Mouse (Mus musculus): ENCODE measurements around the gene Tfcp2. TPM values are rescaled to one million over a fixed set of nuclear protein-coding genes. Genes with fewer than 3 reads are reported as not detected.

The Tfcp2 gene
- polyA plus RNA-seq, 1 experiment from 2014 or later, result 32.9 TPM

GRCm38 (mm10) chr15:100467738-100468137 lies 84.1 kb downstream of the Tfcp2 start:
- H3K27me3 ChIP-seq (ENCODE audit: control insufficient read depth, insufficient read depth, low read length), result no peaks in the 10 kb centered on the region
- H3K4me2 ChIP-seq (replicated peaks; ENCODE audit: low read depth, low read length), result peak overlapping the region; percentile 80; the same call in 1 of the 2 replicates
- no peaks in the 10 kb centered on the region for H3K9me3 ChIP-seq (ENCODE audit: control insufficient read depth, low read length)
- 43% methylated on average over 7 of the region's 8 CpGs for WGBS
- ATAC-seq (ENCODE audit: low FRiP score, low TSS enrichment), result no peak
- H3K4me1 ChIP-seq (ENCODE audit: control insufficient read depth, insufficient read depth, low read length), result peaks cover 12% of the 10 kb centered on the region
- H3K4me3 ChIP-seq (ENCODE audit: low read length), result peak overlapping the region; percentile 76; the same call in 1 of the 2 replicates
- no peak overlapping the region for H3K27ac ChIP-seq (ENCODE audit: low read depth, low read length)
- H3K9ac ChIP-seq (ENCODE audit: low read depth, low read length), result no peak overlapping the region
- 0 out of 2 replicates have a peak, but pooled peaks cover 4% of the 10 kb centered on the region for H3K36me3 ChIP-seq (ENCODE audit: control insufficient read depth, insufficient read depth, low read length)

DNA sequence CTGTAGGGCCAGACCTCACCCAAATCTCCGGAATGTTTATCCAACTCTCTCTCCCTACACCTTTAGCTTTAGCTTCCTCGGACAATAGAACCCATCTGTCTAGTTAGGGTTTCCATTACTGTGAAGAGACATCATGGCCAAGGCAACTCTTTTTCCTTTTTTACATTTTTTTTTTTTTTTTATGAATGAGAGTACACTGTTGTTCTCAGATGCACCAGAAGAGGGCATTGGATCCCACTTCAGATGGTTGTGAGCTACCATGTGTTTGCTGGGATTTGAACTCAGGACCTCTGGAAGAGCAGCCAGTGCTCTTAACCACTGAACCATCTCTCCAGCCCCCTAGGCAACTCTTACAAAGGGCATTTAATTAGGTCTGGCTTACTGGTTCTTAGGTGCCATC lies 86.4 kb downstream of the Tfcp2 start:
- Histone ChIP-seq H3K27ac (ENCODE audit: low read depth, low read length) (no peak overlapping the region), H3K4me3 (ENCODE audit: low read length) (no peak overlapping the region), H3K9me3 (ENCODE audit: control insufficient read depth, low read length) (no peaks in the 10 kb centered on the region), H3K36me3 (ENCODE audit: control insufficient read depth, insufficient read depth, low read length) (no peaks in the 10 kb centered on the region), H3K4me2 (replicated peaks; ENCODE audit: low read depth, low read length) (no peak overlapping the region), H3K4me1 (ENCODE audit: control insufficient read depth, insufficient read depth, low read length) (peaks cover 17% of the 10 kb centered on the region), H3K9ac (ENCODE audit: low read depth, low read length) (no peak overlapping the region), H3K27me3 (ENCODE audit: control insufficient read depth, insufficient read depth, low read length) (no peaks in the 10 kb centered on the region)
- ATAC-seq (ENCODE audit: low FRiP score, low TSS enrichment), result no peak
- 75% methylated on average over 2 of the region's 2 CpGs for WGBS

DNA sequence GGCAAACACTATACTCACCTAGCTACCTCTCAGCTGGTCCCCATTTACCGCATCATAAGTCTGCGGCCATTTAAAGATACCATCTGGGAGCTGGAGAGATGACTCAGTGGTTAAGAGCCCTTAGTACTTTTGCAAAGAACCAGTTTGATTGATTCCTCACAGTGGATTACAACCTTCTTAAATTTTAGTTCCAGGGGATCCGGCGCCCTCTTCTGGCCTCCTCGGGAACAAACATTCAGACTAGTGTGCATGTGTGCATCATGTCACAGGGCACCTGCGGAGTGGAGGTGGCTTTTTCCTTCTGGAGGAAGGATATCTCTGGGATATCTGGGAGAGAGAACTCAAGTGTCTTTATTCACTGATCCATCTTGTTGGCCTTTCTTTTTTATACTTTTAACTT lies 88.1 kb downstream of the Tfcp2 start:
- no peaks in the 10 kb centered on the region for H3K9me3 ChIP-seq (ENCODE audit: control insufficient read depth, low read length)
- no peaks in the 10 kb centered on the region for H3K36me3 ChIP-seq (ENCODE audit: control insufficient read depth, insufficient read depth, low read length)
- H3K4me3 ChIP-seq (ENCODE audit: low read length), result no peak overlapping the region
- H3K4me2 ChIP-seq (replicated peaks; ENCODE audit: low read depth, low read length), result no peak overlapping the region
- peaks cover 17% of the 10 kb centered on the region for H3K4me1 ChIP-seq (ENCODE audit: control insufficient read depth, insufficient read depth, low read length)
- ATAC-seq (ENCODE audit: low FRiP score, low TSS enrichment), result no peak
- H3K27me3 ChIP-seq (ENCODE audit: control insufficient read depth, insufficient read depth, low read length), result no peaks in the 10 kb centered on the region
- WGBS, result 30% methylated on average over 6 of the region's 6 CpGs
- no peak overlapping the region for H3K27ac ChIP-seq (ENCODE audit: low read depth, low read length)
- H3K9ac ChIP-seq (ENCODE audit: low read depth, low read length), result no peak overlapping the region

DNA sequence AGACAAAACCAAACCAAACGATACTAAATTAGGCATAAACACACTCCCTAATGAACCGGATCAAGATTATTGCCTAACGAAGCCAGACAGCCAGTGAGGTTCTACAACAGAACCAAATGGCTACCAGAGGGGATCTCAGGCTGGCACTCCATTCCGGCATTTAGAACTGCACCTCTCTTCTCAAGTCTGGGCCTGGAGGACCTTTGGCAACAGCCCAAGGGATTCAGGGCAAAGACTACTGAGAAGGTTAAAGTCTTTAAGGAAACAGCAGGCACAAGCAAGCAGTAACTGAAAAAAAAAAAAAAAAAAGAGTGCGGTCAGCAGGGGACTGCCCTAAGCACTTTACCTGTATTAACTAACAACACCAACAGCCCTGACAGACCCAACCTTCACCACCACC lies 89.7 kb downstream of the Tfcp2 start:
- Histone ChIP-seq H3K27me3 (ENCODE audit: control insufficient read depth, insufficient read depth, low read length) (no peaks in the 10 kb centered on the region), H3K9me3 (ENCODE audit: control insufficient read depth, low read length) (no peaks in the 10 kb centered on the region), H3K4me1 (ENCODE audit: control insufficient read depth, insufficient read depth, low read length) (peaks cover 5% of the 10 kb centered on the region; the same call in 1 of the 2 replicates), H3K9ac (ENCODE audit: low read depth, low read length) (no peak overlapping the region), H3K27ac (ENCODE audit: low read depth, low read length) (no peak overlapping the region), H3K4me3 (ENCODE audit: low read length) (no peak overlapping the region), H3K4me2 (replicated peaks; ENCODE audit: low read depth, low read length) (no peak overlapping the region), H3K36me3 (ENCODE audit: control insufficient read depth, insufficient read depth, low read length) (no peaks in the 10 kb centered on the region)
- WGBS, result 52% methylated on average over 5 of the region's 5 CpGs
- no peak for ATAC-seq (ENCODE audit: low FRiP score, low TSS enrichment)

DNA sequence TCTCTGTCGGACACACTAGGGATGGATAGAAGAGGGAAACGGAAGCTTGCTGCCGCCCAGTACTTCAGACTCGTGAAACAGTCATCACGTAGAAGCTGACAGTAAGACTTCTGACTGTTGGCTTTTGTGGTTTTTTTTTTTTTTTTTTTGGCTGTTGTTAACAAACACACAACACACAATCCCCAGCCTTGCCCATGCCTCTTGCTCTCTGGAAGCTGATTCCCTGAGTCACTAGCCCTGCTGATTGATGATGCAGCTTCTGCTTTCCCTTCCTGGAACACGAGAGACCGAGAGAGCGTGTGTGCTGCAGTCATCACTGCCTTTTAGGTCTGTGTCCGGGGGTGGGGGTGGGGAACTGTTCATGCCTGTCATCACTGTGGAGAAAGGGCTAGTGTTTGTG lies 90.2 kb downstream of the Tfcp2 start:
- no peak overlapping the region for H3K9ac ChIP-seq (ENCODE audit: low read depth, low read length)
- no peaks in the 10 kb centered on the region for H3K27me3 ChIP-seq (ENCODE audit: control insufficient read depth, insufficient read depth, low read length)
- H3K4me3 ChIP-seq (ENCODE audit: low read length), result no peak overlapping the region
- no peak overlapping the region for H3K27ac ChIP-seq (ENCODE audit: low read depth, low read length)
- 55% methylated on average over 9 of the region's 9 CpGs for WGBS
- H3K4me1 ChIP-seq (ENCODE audit: control insufficient read depth, insufficient read depth, low read length), result peaks cover 5% of the 10 kb centered on the region; the same call in 1 of the 2 replicates
- no peaks in the 10 kb centered on the region for H3K36me3 ChIP-seq (ENCODE audit: control insufficient read depth, insufficient read depth, low read length)
- no peaks in the 10 kb centered on the region for H3K9me3 ChIP-seq (ENCODE audit: control insufficient read depth, low read length)
- ATAC-seq (ENCODE audit: low FRiP score, low TSS enrichment), result no peak
- no peak overlapping the region for H3K4me2 ChIP-seq (replicated peaks; ENCODE audit: low read depth, low read length)

- no peak overlapping the region for H3K27ac ChIP-seq (ENCODE audit: low read depth, low read length)
- no peaks in the 10 kb centered on the region for H3K9me3 ChIP-seq (ENCODE audit: control insufficient read depth, low read length)
- 0 out of 2 replicates have a peak overlapping the region, but pooled peaks have one; percentile 5 for H3K4me3 ChIP-seq (ENCODE audit: low read length)
- no peaks in the 10 kb centered on the region for H3K36me3 ChIP-seq (ENCODE audit: control insufficient read depth, insufficient read depth, low read length)
- WGBS, result 10% methylated on average over 12 of the region's 12 CpGs
- H3K9ac ChIP-seq (ENCODE audit: low read depth, low read length), result no peak overlapping the region; the same call in 1 of the 2 replicates
- 0 out of 2 replicates have a peak, but pooled peaks have one; percentile 42 for ATAC-seq (ENCODE audit: low FRiP score, low TSS enrichment)
- peaks cover 5% of the 10 kb centered on the region; the same call in 1 of the 2 replicates for H3K4me1 ChIP-seq (ENCODE audit: control insufficient read depth, insufficient read depth, low read length)
- H3K4me2 ChIP-seq (replicated peaks; ENCODE audit: low read depth, low read length), result peak overlapping the region; percentile 31
- H3K27me3 ChIP-seq (ENCODE audit: control insufficient read depth, insufficient read depth, low read length), result no peaks in the 10 kb centered on the region
Observed at GRCm38 (mm10) chr15:100460942-100461341, 90.9 kb downstream of the Tfcp2 start.

GRCm38 (mm10) chr15:100458055-100458454 lies 93.8 kb downstream of the Tfcp2 start:
- no peak overlapping the region for H3K4me3 ChIP-seq (ENCODE audit: low read length)
- WGBS, result 45% methylated on average over 10 of the region's 10 CpGs
- no peaks in the 10 kb centered on the region for H3K9me3 ChIP-seq (ENCODE audit: control insufficient read depth, low read length)
- ATAC-seq (ENCODE audit: low FRiP score, low TSS enrichment), result peak; percentile 30; the same call in 1 of the 2 replicates
- H3K27ac ChIP-seq (ENCODE audit: low read depth, low read length), result no peak overlapping the region
- no peaks in the 10 kb centered on the region for H3K27me3 ChIP-seq (ENCODE audit: control insufficient read depth, insufficient read depth, low read length)
- no peaks in the 10 kb centered on the region for H3K36me3 ChIP-seq (ENCODE audit: control insufficient read depth, insufficient read depth, low read length)
- H3K4me2 ChIP-seq (replicated peaks; ENCODE audit: low read depth, low read length), result no peak overlapping the region
- H3K4me1 ChIP-seq (ENCODE audit: control insufficient read depth, insufficient read depth, low read length), result peaks cover 5% of the 10 kb centered on the region; the same call in 1 of the 2 replicates
- no peak overlapping the region for H3K9ac ChIP-seq (ENCODE audit: low read depth, low read length)

- Histone ChIP-seq H3K27me3 (ENCODE audit: control insufficient read depth, insufficient read depth, low read length) (no peaks in the 10 kb centered on the region), H3K27ac (ENCODE audit: low read depth, low read length) (no peak overlapping the region), H3K9me3 (ENCODE audit: control insufficient read depth, low read length) (no peaks in the 10 kb centered on the region), H3K36me3 (ENCODE audit: control insufficient read depth, insufficient read depth, low read length) (no peaks in the 10 kb centered on the region), H3K4me2 (replicated peaks; ENCODE audit: low read depth, low read length) (no peak overlapping the region), H3K9ac (ENCODE audit: low read depth, low read length) (no peak overlapping the region), H3K4me3 (ENCODE audit: low read length) (no peak overlapping the region), H3K4me1 (ENCODE audit: control insufficient read depth, insufficient read depth, low read length) (peaks cover 5% of the 10 kb centered on the region; the same call in 1 of the 2 replicates)
- WGBS, result 9% methylated on average over 17 of the region's 17 CpGs
- ATAC-seq (ENCODE audit: low FRiP score, low TSS enrichment), result peak; percentile 42; the same call in 1 of the 2 replicates
Observed at GRCm38 (mm10) chr15:100457340-100457739, 94.5 kb downstream of the Tfcp2 start.

GRCm38 (mm10) chr15:100456356-100456991 lies 95.3 kb downstream of the Tfcp2 start:
- 65% methylated on average over 7 of the region's 7 CpGs for WGBS
- ATAC-seq (ENCODE audit: low FRiP score, low TSS enrichment), result no peak
- Histone ChIP-seq H3K4me2 (replicated peaks; ENCODE audit: low read depth, low read length) (no peak overlapping the region), H3K27me3 (ENCODE audit: control insufficient read depth, insufficient read depth, low read length) (no peaks in the 10 kb centered on the region), H3K9me3 (ENCODE audit: control insufficient read depth, low read length) (no peaks in the 10 kb centered on the region), H3K4me3 (ENCODE audit: low read length) (no peak overlapping the region), H3K27ac (ENCODE audit: low read depth, low read length) (no peak overlapping the region), H3K4me1 (ENCODE audit: control insufficient read depth, insufficient read depth, low read length) (peaks cover 5% of the 10 kb centered on the region; the same call in 1 of the 2 replicates), H3K9ac (ENCODE audit: low read depth, low read length) (no peak overlapping the region), H3K36me3 (ENCODE audit: control insufficient read depth, insufficient read depth, low read length) (no peaks in the 10 kb centered on the region)
